Mouse (Mus musculus) liver, adult 2 months (tissue): ENCODE data around the gene Mansc1. TPM values are rescaled to one million over a fixed set of nuclear protein-coding genes. Genes with fewer than 3 reads are reported as not detected.

Experiments used
- DNase-seq: peaks from one replicate; pipeline ENCODE4 v3.0.0-alpha.2; 2011; ENCODE audit warnings: low read depth, low spot score; ENCODE audit errors: extremely low read depth
- H3K27ac ChIP-seq: fragments of 200-500 bp; replicated peaks from 2 replicates; pipeline ENCODE4 v1.5.1; 2012; ENCODE audit warnings: low read depth, mild to moderate bottlenecking, control low read depth, inconsistent platforms, low read length; ENCODE audit not compliant: insufficient read depth
- H3K27me3 ChIP-seq: fragments of 200-500 bp; 2 replicates; pipeline ENCODE4 v1.6.1; 2012; ENCODE audit warnings: mild to moderate bottlenecking, moderate library complexity, low read length, inconsistent platforms; ENCODE audit not compliant: control insufficient read depth, insufficient read depth
- H3K36me3 ChIP-seq: fragments of 200-500 bp; 2 replicates; pipeline ENCODE4 v1.6.1; 2012; ENCODE audit warnings: low read length, inconsistent platforms; ENCODE audit not compliant: control insufficient read depth, insufficient read depth
- H3K4me1 ChIP-seq: fragments of 200-500 bp; 2 replicates; pipeline ENCODE4 v1.6.1; 2011; ENCODE audit warnings: low read length; ENCODE audit not compliant: control insufficient read depth, insufficient read depth
- H3K4me3 ChIP-seq: fragments of 200-500 bp; 2 replicates; pipeline ENCODE4 v1.5.1; 2011; ENCODE audit warnings: low read depth, mild to moderate bottlenecking, control low read depth, low read length, moderate library complexity; ENCODE audit not compliant: insufficient read depth
- H3K79me2 ChIP-seq: fragments of 200-500 bp; 2 replicates; pipeline ENCODE4 v1.6.1; 2012; ENCODE audit warnings: inconsistent platforms, mild to moderate bottlenecking, low read length, moderate library complexity; ENCODE audit not compliant: control insufficient read depth, insufficient read depth
- H3K9ac ChIP-seq: fragments of 200-500 bp; 2 replicates; pipeline ENCODE4 v1.6.1; 2012; ENCODE audit warnings: low read depth, mild to moderate bottlenecking, control low read depth, inconsistent platforms, low read length
- CTCF ChIP-seq: fragments of 200-500 bp; IDR thresholded peaks from 2 replicates; pipeline ENCODE4 v1.5.1; 2011; ENCODE audit warnings: low read depth, low read length, control low read depth
- POLR2A ChIP-seq: fragments of 200-500 bp; IDR thresholded peaks from 2 replicates; pipeline ENCODE4 v1.6.1; 2011; ENCODE audit warnings: low read length, control low read depth; ENCODE audit not compliant: insufficient read depth; ENCODE audit errors: extremely low read depth
- WGBS: fragments of 180-500 bp; shearing (Covaris S2); methylation state at CpG from one replicate; pipeline ENCODE4 v1.1.7; 2018; 5-methylcytosine and 5-hydroxymethylcytosine counted together
- polyA plus RNA-seq: library from polyadenylated mRNA; depleted of rRNA; stranded (reverse); fragments of >200 nt; gene quantifications from 2 replicates; pipeline ENCODE4 v1.2.3, GENCODE M21; 2012
- total RNA-seq: library from RNA; depleted of rRNA; stranded (reverse); fragments of >200 nt; gene quantifications from 2 replicates; pipeline ENCODE4 v1.2.3, GENCODE M21; 2014

Mansc1 gene
- total and polyA plus RNA-seq, 2 experiments = 0.70 to 1.0 TPM

DNA sequence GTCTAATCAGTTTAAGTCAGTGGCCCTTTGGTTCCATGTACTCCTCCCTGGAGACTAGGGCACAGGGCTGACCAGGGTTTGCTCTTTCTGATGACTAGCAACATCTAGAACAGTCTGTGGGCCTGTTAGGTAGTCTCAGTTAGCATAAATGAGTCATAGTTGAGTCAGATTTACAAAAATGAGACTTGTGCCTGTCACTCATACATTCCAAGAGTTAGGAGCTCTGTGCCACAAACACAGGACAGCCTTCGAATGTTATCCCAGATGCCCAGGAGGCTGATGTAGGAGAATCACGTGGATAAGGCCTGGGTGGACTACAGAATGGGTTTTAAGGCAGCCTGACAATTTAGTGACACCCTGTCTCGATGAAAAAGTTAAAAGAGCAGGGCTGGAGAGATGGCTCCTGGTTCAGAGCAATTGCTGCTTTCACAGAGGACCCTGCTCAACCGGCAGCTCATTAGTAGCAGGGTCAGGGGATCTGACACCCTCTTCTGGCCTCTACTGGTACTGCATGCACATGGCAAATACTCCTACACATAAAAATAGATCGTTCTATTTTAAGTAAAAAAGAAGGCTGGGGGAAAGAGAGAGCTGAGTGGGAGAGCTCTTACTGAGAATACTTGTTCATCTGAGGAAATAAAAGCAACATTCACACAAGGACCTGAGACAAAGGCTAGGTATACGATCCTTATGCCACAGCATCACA is 11.3 kb downstream of the Mansc1 start:
- WGBS = 79% methylated on average over 6 of the region's 6 CpGs
- Histone ChIP-seq H3K4me3 (no peak overlapping the region), H3K27me3 (no peaks in the 10 kb centered on the region), H3K27ac (no peak overlapping the region), H3K36me3 (no peaks in the 10 kb centered on the region), H3K4me1 (no peaks in the 10 kb centered on the region), H3K79me2 (no peaks in the 10 kb centered on the region), H3K9ac (no peak overlapping the region)
- no peak for TF ChIP-seq POLR2A
- TF ChIP-seq CTCF = peak; percentile 37; the same call in 1 of the 2 replicates
- DNase-seq = no peak

- Histone ChIP-seq H3K9ac (no peak overlapping the region), H3K36me3 (no peaks in the 10 kb centered on the region), H3K79me2 (no peaks in the 10 kb centered on the region), H3K4me1 (no peaks in the 10 kb centered on the region), H3K27ac (no peak overlapping the region), H3K27me3 (no peaks in the 10 kb centered on the region), H3K4me3 (no peak overlapping the region)
- no peak for TF ChIP-seq POLR2A
- no peak for TF ChIP-seq CTCF
- 76% methylated on average over 3 of the region's 3 CpGs for WGBS
- DNase-seq = no peak
Observed at GRCm38 (mm10) chr6:134620129-134620528, 12.2 kb downstream of the Mansc1 start.

DNA sequence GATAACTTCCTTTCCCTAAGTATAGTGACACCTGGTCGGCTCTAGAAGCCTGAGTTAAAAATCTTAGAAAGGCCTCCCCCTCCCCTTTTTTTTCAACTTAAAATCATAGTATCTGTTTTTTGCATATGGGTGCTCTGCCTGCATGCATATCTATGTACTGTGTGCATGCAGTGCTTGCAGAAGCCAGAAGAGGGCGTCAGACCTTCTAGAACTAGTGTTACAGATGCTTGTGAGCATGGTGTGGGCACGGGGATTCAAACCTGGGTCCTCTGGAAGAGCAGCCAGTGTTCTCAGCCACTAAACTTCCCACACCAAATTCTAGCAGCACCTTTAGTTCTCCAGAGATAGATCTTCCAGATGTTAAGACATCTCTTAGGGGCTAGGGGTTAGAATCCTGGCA is 14.7 kb downstream of the Mansc1 start:
- H3K27me3 ChIP-seq = no peaks in the 10 kb centered on the region
- H3K9ac ChIP-seq = no peak overlapping the region
- no peak for TF ChIP-seq CTCF
- TF ChIP-seq POLR2A = no peak
- H3K4me3 ChIP-seq = no peak overlapping the region
- H3K27ac ChIP-seq = no peak overlapping the region
- H3K36me3 ChIP-seq = no peaks in the 10 kb centered on the region
- no peak for DNase-seq
- 58% methylated on average over 3 of the region's 3 CpGs for WGBS
- H3K79me2 ChIP-seq = no peaks in the 10 kb centered on the region
- H3K4me1 ChIP-seq = no peaks in the 10 kb centered on the region

GRCm38 (mm10) chr6:134614723-134615648 is 17.3 kb downstream of the Mansc1 start:
- TF ChIP-seq POLR2A = no peak
- TF ChIP-seq CTCF = peak; percentile 96
- DNase-seq = peak; percentile 98
- H3K4me3 ChIP-seq = peak overlapping the region; percentile 26; the same call in 1 of the 2 replicates
- no peaks in the 10 kb centered on the region for H3K4me1 ChIP-seq
- no peak overlapping the region for H3K27ac ChIP-seq
- H3K9ac ChIP-seq = no peak overlapping the region
- H3K27me3 ChIP-seq = no peaks in the 10 kb centered on the region
- no peaks in the 10 kb centered on the region for H3K36me3 ChIP-seq
- 2% methylated on average over 16 of the region's 16 CpGs for WGBS
- H3K79me2 ChIP-seq = no peaks in the 10 kb centered on the region

DNA sequence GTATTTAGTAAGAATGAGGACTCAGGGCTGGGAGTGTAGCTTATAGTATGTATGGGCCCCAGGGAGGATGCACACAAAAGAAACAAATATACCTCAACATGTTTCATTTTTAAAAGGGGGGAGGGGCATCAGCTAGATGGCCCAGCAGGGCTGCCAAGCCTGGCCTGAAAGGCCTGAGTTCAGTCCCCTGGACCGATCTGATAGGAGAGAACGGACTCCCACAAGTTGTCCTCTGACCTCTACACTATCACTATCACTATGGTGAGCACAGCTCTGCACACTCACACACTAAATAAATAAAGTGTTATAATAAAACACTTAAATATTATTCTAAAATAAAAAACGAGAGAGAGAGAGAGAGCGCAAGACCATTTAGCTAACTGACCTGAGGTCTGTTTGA is 18.0 kb downstream of the Mansc1 start:
- no peaks in the 10 kb centered on the region for H3K36me3 ChIP-seq
- no peaks in the 10 kb centered on the region for H3K4me1 ChIP-seq
- H3K27me3 ChIP-seq = no peaks in the 10 kb centered on the region
- 0 out of 2 replicates have a peak overlapping the region, but pooled peaks have one; percentile 18 for H3K27ac ChIP-seq
- WGBS = 6% methylated on average over 4 of the region's 4 CpGs
- H3K79me2 ChIP-seq = no peaks in the 10 kb centered on the region
- no peak for DNase-seq
- no peak overlapping the region for H3K4me3 ChIP-seq
- H3K9ac ChIP-seq = no peak overlapping the region
- TF ChIP-seq POLR2A (no peak), CTCF (no peak)
